Mouse (Mus musculus) embryonic facial prominence, embryonic 15.5 days (tissue): ENCODE data around the gene Polr3b. TPM values are rescaled to one million over a fixed set of nuclear protein-coding genes. Genes with fewer than 3 reads are reported as not detected.

Source experiments
- ATAC-seq: fragments of 200-750 bp; cut with Nextera tagmentation; 2 replicates; pipeline ENCODE4 v1.8.0; 2017; ENCODE audit warnings: low read depth, moderate TSS enrichment; ENCODE audit not compliant: insufficient number of reproducible peaks, low FRiP score, low TSS enrichment
- H3K27ac ChIP-seq: fragments of 300-500 bp; sonication (generic); replicated peaks from 2 replicates; pipeline ENCODE4 v1.5.1; 2015; ENCODE audit warnings: mild to moderate bottlenecking, inconsistent platforms
- H3K27me3 ChIP-seq: fragments of 300-500 bp; sonication (generic); 2 replicates; pipeline ENCODE4 v1.6.1; 2015; ENCODE audit warnings: inconsistent platforms
- H3K36me3 ChIP-seq: fragments of 300-500 bp; sonication (generic); 2 replicates; pipeline ENCODE4 v1.6.1; 2015; ENCODE audit warnings: mild to moderate bottlenecking, inconsistent platforms
- H3K4me1 ChIP-seq: fragments of 300-500 bp; sonication (generic); 2 replicates; pipeline ENCODE4 v1.6.1; 2015; ENCODE audit warnings: inconsistent platforms
- H3K4me2 ChIP-seq: fragments of 300-500 bp; sonication (generic); replicated peaks from 2 replicates; pipeline ENCODE4 v1.6.1; 2015; ENCODE audit warnings: mild to moderate bottlenecking, inconsistent platforms
- H3K4me3 ChIP-seq: fragments of 300-500 bp; sonication (generic); replicated peaks from 2 replicates; pipeline ENCODE4 v1.5.1; 2015; ENCODE audit warnings: mild to moderate bottlenecking, inconsistent platforms
- H3K9ac ChIP-seq: fragments of 300-500 bp; sonication (generic); 2 replicates; pipeline ENCODE4 v1.6.1; 2015; ENCODE audit warnings: inconsistent platforms
- H3K9me3 ChIP-seq: fragments of 300-500 bp; sonication (generic); replicated peaks from 2 replicates; pipeline ENCODE4 v1.6.1; 2016; ENCODE audit warnings: inconsistent platforms
- WGBS: fragments of 180-500 bp; shearing (Covaris S2); methylation state at CpG from one replicate; pipeline ENCODE4 v1.1.7; 2015; 5-methylcytosine and 5-hydroxymethylcytosine counted together
- polyA plus RNA-seq: library from polyadenylated mRNA; unstranded; fragments of >200 nt; fragmentation: Nextera tagmentation; extraction: Ambion mirVana; gene quantifications from 2 replicates; pipeline ENCODE4 v1.2.1, GENCODE M21; 2015

Polr3b gene
- polyA plus RNA-seq, 1 experiment from 2014 or later, result 12.7 TPM

DNA sequence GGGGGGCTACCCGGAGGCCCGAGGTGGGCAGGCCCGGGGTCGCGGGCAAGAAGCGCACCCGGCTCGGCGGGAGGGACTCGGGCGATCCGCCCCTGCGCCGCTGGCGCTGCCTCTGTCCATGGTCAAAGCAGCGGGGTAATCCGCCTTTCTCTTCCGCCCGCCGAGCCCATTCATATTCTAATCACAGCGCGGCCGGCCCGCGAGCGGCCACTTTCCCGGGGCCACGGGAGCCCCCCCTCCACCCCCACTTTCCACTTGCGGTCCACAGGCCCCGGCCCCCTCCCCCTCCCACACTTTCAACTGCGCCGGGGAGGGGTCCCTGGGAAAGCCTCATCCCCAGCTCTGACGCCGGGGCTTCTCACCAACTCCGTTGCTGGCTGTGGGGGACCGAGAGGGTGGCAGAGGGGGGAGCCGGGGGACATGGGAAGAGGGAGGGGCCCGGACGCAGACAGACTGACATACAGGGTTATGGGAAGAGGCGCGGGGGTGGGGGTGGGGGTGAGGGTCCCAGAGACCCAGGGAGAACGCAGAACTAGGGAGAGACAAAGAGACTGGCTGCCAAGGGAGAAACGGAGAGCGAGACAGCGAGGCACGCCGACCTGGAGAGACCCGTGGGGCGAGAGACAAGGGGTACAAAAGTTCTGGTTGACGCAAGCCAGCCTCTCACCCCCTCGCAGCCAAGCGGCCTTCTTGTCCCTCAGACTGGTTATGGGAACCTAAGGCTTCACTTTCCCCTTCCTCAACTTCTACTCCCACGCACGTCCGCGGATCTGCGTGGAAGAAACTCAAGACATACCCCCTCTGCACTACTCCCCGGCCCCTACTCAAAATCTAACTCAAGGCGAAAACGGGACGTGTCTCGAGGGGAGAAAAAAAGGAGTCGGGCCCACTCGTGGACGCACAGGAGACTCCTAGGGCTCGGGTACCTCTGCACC, 133.0 kb downstream of the Polr3b start:
- H3K27me3 ChIP-seq, result peaks cover 87% of the 10 kb centered on the region
- no peak overlapping the region for H3K27ac ChIP-seq
- no peak overlapping the region for H3K9ac ChIP-seq
- H3K4me3 ChIP-seq, result peak overlapping the region; percentile 38
- H3K36me3 ChIP-seq, result no peaks in the 10 kb centered on the region
- no peak for ATAC-seq
- H3K4me2 ChIP-seq, result peak overlapping the region; percentile 59
- no peaks in the 10 kb centered on the region for H3K9me3 ChIP-seq
- H3K4me1 ChIP-seq, result peaks cover 45% of the 10 kb centered on the region
- 2% methylated on average over 66 of the region's 66 CpGs for WGBS

DNA sequence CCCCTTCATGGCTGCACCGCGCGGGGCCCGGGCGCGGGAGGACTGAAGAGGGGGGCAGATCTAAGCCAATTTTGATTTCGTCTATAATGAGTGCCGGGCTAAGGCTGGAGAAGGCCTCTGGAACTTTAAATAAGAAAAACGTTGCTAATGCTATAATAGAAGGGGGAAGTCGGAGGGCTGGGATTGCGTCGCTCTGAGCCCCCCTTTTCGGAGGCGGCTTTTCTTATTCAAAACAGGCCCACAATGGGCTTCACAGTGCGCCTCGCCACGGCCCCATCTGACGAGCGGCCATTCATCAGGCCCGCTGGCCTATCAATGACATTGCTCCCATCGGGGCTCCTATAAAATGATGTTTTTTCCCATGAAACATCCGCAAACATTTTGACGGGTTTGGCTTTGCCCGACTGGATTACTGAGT, 133.7 kb downstream of the Polr3b start, which contains the start of gene Rfx4:
TSS of gene Rfx4 (plus strand) at position 277 of the 418 bp plus-strand sequence.
- peak within 1 kb of the TSS; percentile 59 for H3K4me2 ChIP-seq
- H3K4me1 ChIP-seq, result peaks cover 51% of the 10 kb centered on the region
- no peak for ATAC-seq
- no peaks in the 10 kb centered on the region for H3K9me3 ChIP-seq
- no peak within 1 kb of the TSS for H3K9ac ChIP-seq
- WGBS, result 2% methylated on average over 24 of the region's 24 CpGs
- peak within 1 kb of the TSS; percentile 38 for H3K4me3 ChIP-seq
- no peaks in the 10 kb centered on the region for H3K36me3 ChIP-seq
- peaks cover 91% of the 10 kb centered on the region for H3K27me3 ChIP-seq
- H3K27ac ChIP-seq, result no peak within 1 kb of the TSS

DNA sequence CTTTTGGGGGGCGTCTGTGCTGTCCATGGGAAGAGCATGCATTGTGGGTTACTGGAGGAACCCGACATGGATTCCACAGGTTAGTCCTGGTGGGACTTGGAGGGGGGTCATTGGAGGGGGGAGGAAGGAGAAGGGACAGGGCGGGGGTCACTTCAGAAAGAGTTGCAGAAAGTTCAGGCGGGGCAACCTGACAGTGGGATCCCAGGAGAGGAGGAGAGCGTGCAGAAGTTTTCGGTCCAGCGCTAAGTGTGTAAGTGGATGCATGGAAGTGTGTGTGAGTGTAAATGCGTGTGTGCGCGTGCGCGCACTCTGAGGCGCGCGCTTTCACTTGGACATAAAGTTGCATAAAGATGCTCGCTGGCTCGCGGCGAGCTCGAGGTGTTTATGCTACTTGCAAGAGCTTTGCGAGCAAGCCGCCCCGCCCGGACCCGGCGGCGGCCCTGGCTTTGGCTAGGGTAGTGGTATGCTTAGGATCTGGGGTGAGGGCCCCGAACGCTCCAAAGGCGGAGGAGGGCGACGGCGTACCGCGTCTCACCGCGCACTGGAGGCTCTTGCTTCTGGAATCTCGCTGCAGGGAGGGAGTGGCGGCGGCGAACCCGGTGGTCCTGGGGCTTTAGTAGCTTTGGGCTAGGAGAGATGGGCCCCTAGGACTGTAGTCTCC, 134.5 kb downstream of the Polr3b start:
- H3K27ac ChIP-seq, result no peak overlapping the region
- no peak overlapping the region for H3K9ac ChIP-seq
- peak overlapping the region; percentile 38 for H3K4me3 ChIP-seq
- WGBS, result under 1% methylated on average over 42 of the region's 42 CpGs
- peaks cover 95% of the 10 kb centered on the region for H3K27me3 ChIP-seq
- peak overlapping the region; percentile 59 for H3K4me2 ChIP-seq
- H3K9me3 ChIP-seq, result no peaks in the 10 kb centered on the region
- peaks cover 51% of the 10 kb centered on the region for H3K4me1 ChIP-seq
- H3K36me3 ChIP-seq, result no peaks in the 10 kb centered on the region
- no peak for ATAC-seq

DNA sequence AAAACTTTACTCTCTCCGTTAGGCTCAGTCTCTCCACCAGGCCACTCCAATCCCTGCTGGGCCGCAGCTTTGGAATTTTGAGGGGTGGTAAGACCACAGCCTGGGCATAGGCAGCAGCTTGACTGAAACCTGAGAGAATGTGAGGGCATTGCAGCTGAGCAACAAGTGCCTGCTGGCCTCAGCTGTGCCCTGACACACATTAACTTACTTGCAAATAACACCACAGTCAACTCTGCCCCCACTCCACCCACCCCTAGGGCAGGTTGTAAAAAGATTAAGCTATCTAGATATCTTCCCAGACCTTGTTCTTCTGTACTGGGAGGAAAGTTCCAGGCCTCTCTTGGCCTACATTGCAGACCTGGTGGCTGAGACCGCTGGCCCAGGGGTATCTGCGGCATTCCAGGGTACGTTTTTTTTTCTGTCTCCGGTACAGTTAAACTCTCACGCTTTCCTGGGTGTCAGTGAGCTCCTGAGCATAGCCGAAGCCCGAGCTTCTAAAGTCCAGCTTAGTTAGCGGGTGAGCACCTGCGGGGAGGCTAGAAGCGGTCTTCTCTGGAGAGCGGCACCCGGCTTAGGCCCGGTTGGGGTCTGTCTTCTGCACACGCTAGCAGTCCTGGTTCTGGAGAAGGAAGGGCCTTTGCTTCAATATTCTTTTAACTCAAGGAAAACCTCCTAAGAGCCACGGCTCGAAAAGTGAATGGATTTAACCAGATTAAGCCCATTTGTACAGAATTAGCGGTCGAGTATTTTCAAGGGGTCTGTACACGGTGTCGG, 135.5 kb downstream of the Polr3b start:
- 11% methylated on average over 22 of the region's 22 CpGs for WGBS
- ATAC-seq, result no peak
- no peak overlapping the region for H3K4me2 ChIP-seq

DNA sequence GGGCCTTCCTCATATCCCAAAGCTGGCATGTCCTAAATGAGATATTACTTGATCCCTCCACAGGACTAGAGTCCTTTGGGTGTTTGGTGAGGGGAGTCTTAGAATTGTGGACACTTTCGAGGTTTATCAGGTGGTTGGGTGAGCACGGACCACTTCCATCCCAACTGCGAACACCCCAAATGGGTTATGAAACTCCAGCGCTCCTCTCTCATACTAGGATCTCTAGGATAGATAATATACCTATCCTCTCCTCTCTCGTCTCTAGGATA, 136.0 kb downstream of the Polr3b start:
- no peak overlapping the region for H3K4me2 ChIP-seq
- no peak overlapping the region for H3K27ac ChIP-seq
- no peak overlapping the region for H3K9ac ChIP-seq
- H3K36me3 ChIP-seq, result no peaks in the 10 kb centered on the region
- peaks cover 96% of the 10 kb centered on the region for H3K27me3 ChIP-seq
- peaks cover 51% of the 10 kb centered on the region for H3K4me1 ChIP-seq
- H3K4me3 ChIP-seq, result no peak overlapping the region
- WGBS, result 13% methylated on average over 5 of the region's 5 CpGs
- no peak for ATAC-seq
- H3K9me3 ChIP-seq, result no peaks in the 10 kb centered on the region

More for the DNA sequence above, 135.5 kb downstream of the Polr3b start:
- Histone ChIP-seq H3K36me3 (no peaks in the 10 kb centered on the region), H3K27me3 (peaks cover 96% of the 10 kb centered on the region), H3K4me3 (no peak overlapping the region), H3K9me3 (no peaks in the 10 kb centered on the region), H3K4me1 (peaks cover 51% of the 10 kb centered on the region), H3K9ac (no peak overlapping the region), H3K27ac (no peak overlapping the region)

DNA sequence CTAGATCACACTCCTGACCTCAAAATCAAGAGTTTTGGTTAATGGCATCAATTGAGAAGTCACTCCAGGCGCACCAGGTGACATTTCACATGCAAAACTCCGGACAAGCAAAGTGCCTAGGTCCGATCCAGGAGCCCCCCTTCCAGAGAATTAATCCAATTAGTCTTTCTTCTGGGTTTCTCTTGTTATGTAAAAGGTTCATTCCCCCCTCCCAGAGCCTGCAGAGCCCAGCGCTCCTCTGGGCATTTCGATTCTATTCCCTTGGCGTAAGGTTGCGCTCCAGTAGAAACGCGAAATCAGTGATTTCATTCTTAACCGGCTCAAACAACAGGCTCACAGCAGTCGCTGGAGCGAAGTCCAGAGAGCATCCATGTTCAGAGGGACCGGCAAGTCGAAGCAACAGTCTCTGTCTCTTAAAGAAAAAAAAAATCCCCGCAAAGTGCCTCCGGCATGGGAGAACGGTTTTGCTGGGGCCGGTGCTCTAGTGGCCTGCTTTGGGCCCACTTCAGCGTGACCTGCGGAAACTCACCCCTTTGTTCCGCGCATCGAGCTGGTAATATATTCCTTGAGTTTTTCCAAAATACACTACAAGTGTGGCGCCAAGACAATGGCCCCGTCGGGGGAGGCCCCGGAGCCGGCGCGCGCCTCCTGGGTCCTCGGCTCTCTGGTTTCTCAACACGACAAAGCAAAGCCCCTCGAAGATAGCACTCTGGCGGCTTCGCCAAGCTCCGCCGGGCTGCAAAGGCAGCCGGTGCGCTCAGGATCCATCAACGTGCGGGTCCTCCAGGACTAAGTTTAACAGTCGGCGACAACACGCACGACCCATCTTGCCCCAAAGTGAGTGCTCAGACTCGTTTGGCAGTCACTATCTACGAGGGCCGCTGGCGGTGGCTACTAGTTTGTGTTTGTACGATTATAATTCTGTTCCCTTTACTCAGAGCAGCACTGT, 136.7 kb downstream of the Polr3b start:
- Histone ChIP-seq H3K36me3 (no peaks in the 10 kb centered on the region), H3K27ac (no peak overlapping the region), H3K9ac (no peak overlapping the region), H3K9me3 (no peaks in the 10 kb centered on the region), H3K4me1 (peaks cover 51% of the 10 kb centered on the region), H3K4me3 (peak overlapping the region; percentile 12), H3K4me2 (peak overlapping the region; percentile 31), H3K27me3 (peaks cover 95% of the 10 kb centered on the region)
- no peak for ATAC-seq
- WGBS, result 4% methylated on average over 51 of the region's 51 CpGs

DNA sequence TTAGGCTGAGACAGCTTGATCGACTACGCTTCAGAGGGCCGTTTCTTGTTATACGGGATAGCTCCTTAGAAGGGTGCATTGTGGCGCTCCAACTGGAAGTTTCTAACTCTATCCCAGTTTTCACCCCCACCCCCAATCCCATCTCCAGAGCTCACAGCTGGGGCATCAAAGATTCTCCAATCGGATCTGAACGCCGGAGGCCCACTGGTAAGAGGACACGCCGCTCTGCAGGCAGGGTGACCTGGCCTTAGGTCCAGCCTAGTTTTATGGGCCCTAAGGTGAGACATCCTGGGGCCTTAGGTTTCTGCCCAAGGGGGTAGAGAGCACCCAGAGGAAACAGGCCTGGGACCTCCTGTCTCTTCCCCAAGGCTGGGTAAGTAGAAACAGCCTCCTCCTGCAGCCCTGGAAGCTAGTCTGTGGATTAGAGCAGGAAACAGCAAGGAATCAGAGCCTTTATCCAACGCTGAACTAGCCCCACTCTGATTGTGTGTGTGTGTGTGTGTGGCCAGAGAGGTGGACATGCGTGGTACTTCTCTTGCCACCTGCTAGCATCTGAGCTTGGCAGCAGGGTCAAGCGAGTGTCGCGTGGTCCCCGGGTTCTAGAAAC, 137.5 kb downstream of the Polr3b start:
- Histone ChIP-seq H3K4me1 (peaks cover 48% of the 10 kb centered on the region), H3K9ac (no peak overlapping the region), H3K4me2 (peak overlapping the region; percentile 52), H3K9me3 (no peaks in the 10 kb centered on the region), H3K4me3 (peak overlapping the region; percentile 32), H3K36me3 (no peaks in the 10 kb centered on the region), H3K27ac (no peak overlapping the region), H3K27me3 (peaks cover 95% of the 10 kb centered on the region)
- ATAC-seq, result no peak
- WGBS, result 9% methylated on average over 16 of the region's 16 CpGs

DNA sequence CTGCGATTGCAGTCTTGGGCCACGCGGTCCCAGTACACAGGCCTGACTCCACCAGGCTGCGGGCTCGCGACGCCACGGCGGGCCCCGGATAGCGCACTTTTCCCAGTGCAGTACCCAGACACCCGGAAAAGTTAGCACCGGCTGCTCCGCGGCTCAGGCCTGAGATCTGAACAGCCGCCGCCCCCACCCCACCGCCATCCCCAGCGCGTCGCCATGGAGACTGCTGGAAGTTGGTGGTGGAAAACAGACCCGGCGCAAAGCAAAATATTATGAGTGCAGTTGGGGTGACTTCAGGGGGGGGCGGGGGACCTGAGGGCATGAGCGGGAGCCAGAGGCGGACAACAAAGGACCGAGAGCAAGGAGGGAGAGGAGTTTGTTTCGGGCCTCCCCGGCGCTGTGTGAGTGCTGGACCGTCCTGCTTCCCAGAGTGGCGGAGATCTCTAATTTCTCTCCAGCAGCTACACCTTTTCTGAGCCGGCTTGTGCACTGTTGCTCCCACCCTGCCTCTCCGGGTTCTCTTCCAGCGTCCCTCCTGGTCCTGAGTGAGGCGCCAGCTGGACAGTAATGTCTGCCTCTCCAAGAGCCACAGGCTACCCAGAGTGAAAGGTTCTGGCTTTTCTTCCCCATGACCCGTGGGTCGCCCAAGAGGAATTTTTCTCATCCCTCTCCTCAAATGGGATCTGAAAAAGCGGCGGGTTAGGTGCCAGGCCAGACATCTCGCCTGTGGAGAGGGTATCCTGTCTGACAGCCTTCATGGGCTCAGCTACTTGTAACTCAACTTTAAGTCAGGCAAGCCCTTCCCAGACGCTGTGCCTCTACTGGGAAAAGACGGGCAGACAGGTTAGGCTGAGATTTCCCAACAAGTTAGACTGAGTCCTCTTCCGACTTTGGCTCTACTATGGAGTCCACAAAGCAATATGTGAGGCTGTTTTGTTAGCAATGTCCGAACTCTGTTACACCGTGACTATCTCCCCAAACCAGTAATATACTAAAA, 138.3 kb downstream of the Polr3b start:
- H3K4me1 ChIP-seq, result peaks cover 40% of the 10 kb centered on the region
- H3K4me2 ChIP-seq, result peak overlapping the region; percentile 52
- no peak overlapping the region for H3K27ac ChIP-seq
- no peaks in the 10 kb centered on the region for H3K36me3 ChIP-seq
- ATAC-seq, result 0 out of 2 replicates have a peak, but pooled peaks have one; percentile 35
- peaks cover 87% of the 10 kb centered on the region for H3K27me3 ChIP-seq
- no peak overlapping the region for H3K9ac ChIP-seq
- 7% methylated on average over 46 of the region's 46 CpGs for WGBS
- peak overlapping the region; percentile 32 for H3K4me3 ChIP-seq
- H3K9me3 ChIP-seq, result no peaks in the 10 kb centered on the region

DNA sequence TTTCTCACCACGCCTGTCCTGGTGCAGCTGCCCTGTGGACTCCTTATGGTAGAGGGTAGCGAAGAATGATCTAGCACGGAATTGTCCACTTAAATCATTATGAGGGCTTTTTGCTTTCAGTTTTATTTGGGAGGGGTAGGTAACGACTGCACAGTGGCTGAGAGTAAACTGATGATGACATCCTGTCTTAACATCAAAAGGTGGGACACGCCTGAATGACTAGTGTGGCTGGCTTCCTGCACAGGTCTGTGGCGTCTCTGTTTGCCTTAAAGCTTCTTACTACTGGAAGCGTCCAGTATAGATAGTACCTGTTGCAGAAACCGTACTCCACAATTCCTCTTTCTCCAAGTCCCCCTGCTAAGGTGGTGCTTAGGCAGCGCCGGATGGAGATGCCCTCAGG, 146.7 kb downstream of the Polr3b start:
- ATAC-seq, result no peak
- no peak overlapping the region for H3K27ac ChIP-seq
- peaks cover 16% of the 10 kb centered on the region; the same call in 1 of the 2 replicates for H3K27me3 ChIP-seq
- H3K4me2 ChIP-seq, result no peak overlapping the region
- 64% methylated on average over 10 of the region's 10 CpGs for WGBS
- no peaks in the 10 kb centered on the region for H3K9me3 ChIP-seq
- no peaks in the 10 kb centered on the region for H3K4me1 ChIP-seq
- H3K4me3 ChIP-seq, result no peak overlapping the region
- H3K36me3 ChIP-seq, result no peaks in the 10 kb centered on the region
- H3K9ac ChIP-seq, result no peak overlapping the region
